Mouse (Mus musculus) embryonic fibroblast, embryonic 13.5 days (primary cell): ENCODE data around the gene Gm5737.

Experiments
- CTCF ChIP-seq: IDR thresholded peaks from 2 replicates; pipeline ENCODE4 v1.5.1; 2011; ENCODE audit warnings: mild to moderate bottlenecking, control low read depth, low read length, moderate library complexity, borderline replicate concordance; ENCODE audit not compliant: insufficient read depth
- POLR2A ChIP-seq: IDR thresholded peaks from 2 replicates; pipeline ENCODE4 v1.6.1; 2011; ENCODE audit warnings: low read depth, mild to moderate bottlenecking, control low read depth, low read length, moderate library complexity

- TF ChIP-seq POLR2A (no peak), CTCF (no peak)
These were observed 49.4 kb downstream of the Gm5737 start for GRCm38 (mm10) chr7:120861488-120862047.
